Mouse (Mus musculus) olfactory bulb, adult 2 months (tissue): ENCODE data around the gene Ddx18. TPM values are rescaled to one million over a fixed set of nuclear protein-coding genes. Genes with fewer than 3 reads are reported as not detected.

ENCODE experiments used
- H3K27ac ChIP-seq: fragments of 200-500 bp; 2 replicates; pipeline ENCODE4 v1.5.1; 2012; ENCODE audit warnings: low read depth, low read length; ENCODE audit not compliant: insufficient read depth
- H3K4me1 ChIP-seq: fragments of 200-500 bp; 2 replicates; pipeline ENCODE4 v1.6.1; 2012; ENCODE audit warnings: low read length; ENCODE audit not compliant: control insufficient read depth, insufficient read depth
- H3K4me3 ChIP-seq: fragments of 200-500 bp; 2 replicates; pipeline ENCODE4 v1.5.1; 2012; ENCODE audit warnings: mild to moderate bottlenecking, low read depth, low read length, moderate library complexity; ENCODE audit not compliant: insufficient read depth
- CTCF ChIP-seq: fragments of 200-500 bp; IDR thresholded peaks from 2 replicates; pipeline ENCODE4 v1.5.1; 2012; ENCODE audit warnings: low read depth, mild to moderate bottlenecking, low read length, moderate library complexity; ENCODE audit not compliant: insufficient read depth
- POLR2A ChIP-seq: fragments of 200-500 bp; IDR thresholded peaks from 2 replicates; pipeline ENCODE4 v1.6.1; 2012; ENCODE audit warnings: mild to moderate bottlenecking, low read depth, low read length, moderate library complexity; ENCODE audit not compliant: insufficient read depth
- WGBS: fragments of 180-500 bp; shearing (Covaris S2); methylation state at CpG from one replicate; pipeline ENCODE4 v1.1.7; 2018; 5-methylcytosine and 5-hydroxymethylcytosine counted together
- polyA plus RNA-seq: library from polyadenylated mRNA; stranded (reverse); fragments of >200 nt; gene quantifications from 2 replicates; pipeline ENCODE4 v1.2.4, GENCODE M21; 2012; ENCODE audit warnings: low replicate concordance; ENCODE audit not compliant: missing spikeins, insufficient read depth, insufficient read length

Ddx18 gene
- polyA plus RNA-seq, 1 experiment: not detected

DNA sequence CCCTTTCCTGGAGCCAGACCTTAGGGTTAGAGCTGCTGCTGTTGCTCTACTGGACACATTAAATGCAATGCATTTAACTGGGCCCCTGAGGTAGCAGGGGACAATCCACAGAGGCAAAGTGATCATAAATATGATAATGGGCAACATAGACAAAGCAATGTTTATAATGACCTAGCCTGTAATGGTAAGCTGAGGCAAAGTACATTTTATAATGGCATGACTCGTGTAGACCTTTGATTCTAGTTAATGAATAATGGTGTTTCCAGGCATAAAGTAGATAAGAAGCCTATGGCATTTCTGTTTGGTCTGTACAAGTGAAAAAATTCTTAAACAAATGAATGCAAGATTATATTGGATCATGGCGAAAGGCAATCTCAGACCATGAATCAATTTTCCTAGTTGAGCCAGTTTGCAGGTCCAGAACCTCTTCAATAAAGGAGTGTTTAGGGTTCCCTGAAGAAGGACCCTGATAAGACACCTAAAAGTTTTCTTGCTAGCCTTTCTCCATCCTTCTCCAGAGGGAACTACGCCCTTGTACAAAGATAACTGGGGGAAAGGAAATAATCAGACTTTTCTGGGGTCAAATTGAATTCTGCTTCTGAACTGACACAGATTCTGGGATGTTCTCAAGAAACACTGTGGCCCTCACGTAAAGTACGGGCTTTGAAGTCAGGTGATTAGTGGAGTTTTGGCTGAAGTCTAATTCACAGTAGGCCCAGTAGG is 13.5 kb upstream of the Ddx18 start:
- Histone ChIP-seq H3K4me3 (no peak overlapping the region), H3K4me1 (no peaks in the 10 kb centered on the region), H3K27ac (no peak overlapping the region)
- TF ChIP-seq POLR2A (no peak), CTCF (no peak)
- WGBS: 94% methylated on average over 5 of the region's 5 CpGs

GRCm38 (mm10) chr1:121577491-121577890 is 9.7 kb upstream of the Ddx18 start:
- Histone ChIP-seq H3K4me1 (no peaks in the 10 kb centered on the region), H3K27ac (no peak overlapping the region), H3K4me3 (no peak overlapping the region)
- TF ChIP-seq POLR2A (no peak), CTCF (no peak)
- 15% methylated on average over 1 of the region's 1 CpGs for WGBS

DNA sequence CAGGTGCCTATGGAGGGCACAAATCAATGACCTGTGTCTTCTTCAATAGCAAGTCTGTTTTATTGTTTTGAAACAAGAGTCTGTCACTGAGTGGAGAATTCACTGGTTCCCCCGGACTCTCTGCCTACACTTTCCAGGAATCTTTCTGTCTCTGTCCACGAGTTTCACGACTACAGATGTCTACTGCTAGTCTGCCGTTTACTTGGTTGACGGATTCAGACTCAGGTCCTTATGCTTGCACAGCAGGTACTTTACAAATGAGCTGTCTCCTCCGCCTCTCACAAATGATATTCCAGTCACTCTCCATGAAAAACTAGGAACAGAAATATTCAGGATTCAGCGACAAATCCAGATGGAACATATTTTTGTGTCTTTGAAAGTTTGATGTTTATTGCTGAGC is 2.7 kb upstream of the Ddx18 start:
- Histone ChIP-seq H3K4me1 (peaks cover 2% of the 10 kb centered on the region), H3K4me3 (no peak overlapping the region), H3K27ac (no peak overlapping the region)
- 81% methylated on average over 7 of the region's 7 CpGs for WGBS
- TF ChIP-seq POLR2A: no peak
- TF ChIP-seq CTCF: no peak

DNA sequence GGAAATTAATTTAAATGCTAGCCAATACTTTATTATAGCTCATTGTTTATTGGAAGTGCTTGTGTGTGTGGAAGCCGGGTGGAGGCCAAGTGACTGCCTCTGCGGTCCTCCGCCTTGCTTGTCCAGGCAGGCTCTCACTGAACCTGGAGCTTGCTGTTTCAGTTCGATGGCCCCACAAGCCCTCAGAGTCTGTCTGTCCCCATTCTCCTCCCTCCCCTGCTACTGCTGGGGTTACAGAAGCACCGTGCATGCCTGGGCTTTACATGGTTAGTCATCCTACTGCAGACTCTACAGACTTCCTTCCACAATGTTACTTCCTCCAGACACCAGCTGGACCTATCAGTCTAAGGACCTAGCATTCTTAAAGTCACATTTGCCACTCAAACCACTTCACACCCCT is 9.9 kb downstream of the Ddx18 start:
- TF ChIP-seq CTCF (no peak), POLR2A (no peak)
- H3K27ac ChIP-seq: no peak overlapping the region
- WGBS: 94% methylated on average over 5 of the region's 5 CpGs

GRCm38 (mm10) chr1:121551457-121551835 is 16.3 kb downstream of the Ddx18 start:
- Histone ChIP-seq H3K4me3 (no peak overlapping the region), H3K4me1 (peaks cover 8% of the 10 kb centered on the region), H3K27ac (peak overlapping the region; percentile 4)
- no peak for TF ChIP-seq CTCF
- no peak for TF ChIP-seq POLR2A
- WGBS: 64% methylated on average over 7 of the region's 7 CpGs

More for the DNA sequence above, 9.9 kb downstream of the Ddx18 start:
- Histone ChIP-seq H3K4me3 (no peak overlapping the region), H3K4me1 (no peaks in the 10 kb centered on the region)

DNA sequence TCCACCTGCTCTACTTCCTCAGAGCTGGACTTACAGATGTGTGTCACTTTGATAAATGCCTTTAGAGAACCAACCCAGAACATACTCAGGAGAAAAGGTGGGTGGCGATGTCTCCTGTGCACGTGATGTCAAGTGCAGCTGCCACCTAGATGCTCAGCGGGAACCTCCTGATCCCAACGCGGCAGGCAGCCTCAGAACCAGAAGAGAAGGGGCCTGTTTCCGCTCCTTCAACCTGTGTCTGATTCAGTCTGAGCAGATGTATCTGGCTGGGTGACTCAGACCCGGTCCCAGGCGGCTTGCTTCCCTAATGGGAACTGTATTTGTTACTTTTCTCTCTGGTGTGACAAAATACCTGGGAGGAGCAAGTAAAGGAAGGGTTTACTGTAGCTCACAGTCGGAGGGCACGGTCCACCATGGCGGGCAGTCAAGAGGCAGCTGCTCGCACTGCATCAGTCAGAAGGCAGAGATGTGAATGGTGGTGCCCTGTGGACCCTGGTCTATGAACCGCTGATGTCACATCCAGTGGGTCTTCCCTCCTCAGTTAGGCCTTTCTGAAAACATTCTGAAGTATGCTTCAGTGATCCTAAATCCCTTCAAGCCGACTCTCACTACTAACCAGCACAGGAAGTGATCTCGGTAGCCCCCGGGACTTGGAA is 16.9 kb downstream of the Ddx18 start:
- Histone ChIP-seq H3K4me3 (no peak overlapping the region), H3K27ac (peak overlapping the region; percentile 4), H3K4me1 (peaks cover 8% of the 10 kb centered on the region)
- 61% methylated on average over 16 of the region's 16 CpGs for WGBS
- no peak for TF ChIP-seq POLR2A
- no peak for TF ChIP-seq CTCF

DNA sequence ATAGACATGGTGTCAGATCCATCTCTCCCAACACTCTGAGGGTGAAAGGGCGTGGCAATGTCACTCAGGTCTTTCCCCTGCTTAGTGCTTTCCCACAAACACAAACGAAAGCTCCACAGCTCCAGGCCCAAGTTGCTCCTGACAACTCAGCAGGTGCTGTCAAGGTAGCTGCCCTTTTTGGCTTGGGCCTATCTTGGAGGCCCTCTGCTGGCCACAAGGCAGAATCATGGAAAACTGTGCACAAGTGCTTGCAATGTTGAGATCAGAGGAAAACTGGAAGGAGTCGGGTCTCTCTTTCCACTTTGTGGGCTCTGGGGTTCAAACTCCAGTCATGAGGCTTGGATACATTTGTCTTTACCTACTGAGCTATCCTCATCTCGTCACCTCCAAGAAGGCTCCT is 18.3 kb downstream of the Ddx18 start:
- TF ChIP-seq POLR2A (no peak), CTCF (no peak)
- WGBS: 78% methylated on average over 4 of the region's 4 CpGs
- Histone ChIP-seq H3K4me1 (peaks cover 8% of the 10 kb centered on the region), H3K4me3 (no peak overlapping the region), H3K27ac (no peak overlapping the region)

DNA sequence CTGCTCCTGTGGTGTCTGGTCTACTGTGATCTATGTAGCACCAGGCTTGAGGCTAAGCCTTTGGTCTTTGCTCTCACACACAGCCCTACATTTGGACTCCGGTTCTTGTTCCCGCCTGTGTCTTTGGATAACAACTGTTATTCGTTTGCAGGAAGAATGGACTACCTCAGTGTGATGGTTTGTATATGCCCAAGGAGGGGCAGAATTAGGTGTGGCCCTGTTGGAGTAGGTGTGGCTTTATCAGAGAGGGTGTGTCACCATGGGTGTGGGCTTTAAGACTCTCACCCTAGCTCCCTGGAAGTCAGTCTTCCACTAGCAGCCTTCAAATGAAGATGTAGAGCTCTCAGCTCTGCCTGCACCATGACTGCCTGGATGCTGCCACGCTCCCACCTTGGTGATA is 19.1 kb downstream of the Ddx18 start:
- H3K4me3 ChIP-seq: no peak overlapping the region
- TF ChIP-seq CTCF (no peak), POLR2A (no peak)
- WGBS: 95% methylated on average over 4 of the region's 4 CpGs
- peaks cover 8% of the 10 kb centered on the region for H3K4me1 ChIP-seq
- no peak overlapping the region for H3K27ac ChIP-seq

DNA sequence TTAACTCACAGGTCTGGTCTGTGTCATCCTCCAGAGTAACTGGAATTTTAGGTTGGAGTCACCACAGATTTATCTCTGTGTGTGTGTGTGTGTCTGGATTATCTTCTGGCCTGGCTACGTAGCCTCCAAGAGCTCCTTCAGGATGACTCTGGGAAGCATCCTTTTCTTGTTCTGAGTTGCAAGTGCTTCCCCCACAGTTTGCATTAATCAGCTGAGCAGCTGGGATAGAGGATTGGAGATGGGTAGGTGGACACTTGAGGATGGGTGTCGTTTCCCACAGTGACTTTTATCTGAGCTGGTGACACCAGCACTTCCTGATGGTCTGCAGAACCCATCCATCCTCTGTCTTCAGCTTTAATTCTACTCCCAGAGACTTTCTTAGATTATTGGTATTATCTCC is 20.9 kb downstream of the Ddx18 start:
- 40% methylated on average over 2 of the region's 2 CpGs for whole genome bisulfite sequencing
- TF ChIP-seq CTCF (no peak), POLR2A (no peak)
- Histone ChIP-seq H3K27ac (no peak overlapping the region), H3K4me3 (no peak overlapping the region), H3K4me1 (peaks cover 8% of the 10 kb centered on the region)

DNA sequence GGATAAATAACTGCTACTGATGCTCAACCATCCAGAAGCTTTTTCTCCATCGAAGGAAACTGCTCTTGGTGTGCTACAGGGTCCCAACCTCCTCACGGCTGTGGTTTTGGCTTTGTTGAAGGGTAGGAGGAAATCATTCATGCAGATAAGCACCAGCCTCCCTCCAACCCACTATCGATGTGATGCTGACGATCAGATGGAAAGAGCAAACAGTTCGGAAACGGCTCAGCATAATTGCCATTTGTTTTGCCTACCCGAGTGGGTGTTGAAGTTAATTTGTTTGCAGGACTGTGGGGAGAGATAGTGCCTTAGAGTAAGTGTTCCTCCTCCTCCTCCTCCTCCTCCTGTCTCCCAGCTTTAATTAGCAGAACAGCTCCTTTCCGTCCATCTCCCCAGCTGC is 27.4 kb downstream of the Ddx18 start:
- Histone ChIP-seq H3K4me1 (no peaks in the 10 kb centered on the region), H3K27ac (no peak overlapping the region), H3K4me3 (no peak overlapping the region)
- whole genome bisulfite sequencing: 24% methylated on average over 8 of the region's 8 CpGs
- TF ChIP-seq CTCF (no peak), POLR2A (no peak)
